Mouse (Mus musculus): ENCODE measurements at regions not wholly inside any gene's neighbourhood (a gene's known extent, or its start where the extent isn't known, plus 50 kb on each side); places are given as distances from the start of the nearest gene placed in this dataset.

DNA sequence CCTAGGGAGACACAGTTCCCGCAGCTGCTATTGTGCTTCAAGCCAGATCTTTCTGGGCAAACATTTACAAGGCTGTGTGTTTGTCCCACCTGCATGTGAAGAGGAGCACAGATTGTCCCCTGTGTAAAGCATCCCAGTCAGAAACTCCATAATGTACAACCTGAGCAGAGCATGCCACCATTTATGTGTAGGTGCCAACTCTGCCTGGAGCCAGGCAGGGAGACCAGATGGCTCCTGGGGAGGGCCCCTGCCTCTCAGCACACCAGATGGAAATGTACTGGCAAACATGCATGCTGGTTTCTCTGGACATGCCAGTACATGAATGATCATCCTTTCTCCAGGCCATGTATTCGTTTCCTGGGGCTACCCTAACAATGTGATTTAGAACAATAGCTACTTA is 98.6 kb upstream of the Foxp3 start:
- peak; percentile 5 to 6 for DNase-seq (ENCODE audit: low spot score in 2 of 2)

DNA sequence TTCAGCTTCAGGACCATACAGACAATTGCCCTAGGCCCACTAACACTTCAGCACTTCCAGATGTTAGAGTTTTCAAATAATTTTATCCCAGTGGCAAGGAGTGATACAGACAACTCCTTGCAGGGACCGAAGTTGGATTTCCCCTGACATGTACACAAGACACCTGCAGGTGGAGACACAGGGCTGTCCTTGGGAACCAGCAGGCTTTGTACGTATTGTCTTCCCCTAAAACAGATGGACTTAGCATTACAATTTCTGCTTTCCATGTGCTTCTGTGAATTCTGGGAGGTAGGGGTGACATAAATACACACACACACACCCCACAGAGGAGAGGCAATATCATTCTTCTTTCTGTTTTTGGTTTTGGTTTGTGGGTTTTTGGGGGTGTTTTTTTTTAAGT is 98.2 kb upstream of the Usp27x start:
- peak; percentile 9 to 18 for DNase-seq (ENCODE audit: low spot score in 2 of 2)

DNA sequence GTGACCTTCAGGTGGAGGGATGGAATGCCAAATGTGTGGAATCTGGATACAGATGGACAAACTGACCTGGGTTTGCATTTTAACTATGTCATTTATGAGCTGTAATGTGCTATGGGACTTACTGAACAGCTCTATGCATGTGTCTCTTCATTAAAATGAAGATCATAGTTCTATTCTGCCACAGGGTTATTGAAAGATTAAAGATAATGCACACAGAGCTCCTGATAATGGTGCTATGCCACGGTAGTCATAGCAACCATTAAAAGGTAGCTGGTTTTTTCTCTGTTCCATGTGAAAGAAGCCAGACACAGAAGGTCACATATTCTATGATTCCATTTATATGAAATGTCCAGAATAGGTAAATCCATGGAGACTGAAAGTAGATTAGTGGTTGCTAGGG is 94.2 kb upstream of the Usp27x start:
- no peak for DNase-seq (ENCODE audit: low spot score in 2 of 2)

DNA sequence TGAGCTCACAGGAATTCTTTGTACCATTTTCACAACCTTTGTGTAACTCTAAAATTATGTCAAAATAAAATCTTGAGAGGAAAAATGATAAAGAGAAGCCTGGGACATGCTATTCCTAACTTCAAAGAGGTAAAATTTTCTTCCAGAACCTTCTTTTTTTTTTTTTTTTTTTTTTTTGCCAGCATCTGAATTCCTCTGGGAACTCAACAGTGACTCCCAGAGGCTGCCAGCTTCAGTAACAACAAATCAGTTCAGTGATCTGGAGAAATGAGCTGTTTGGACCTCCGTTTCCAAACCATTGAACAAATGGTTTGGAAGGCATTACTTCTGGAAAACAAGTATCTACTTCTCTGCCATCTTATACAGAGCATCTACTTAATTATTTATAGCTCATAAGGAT is 92.4 kb upstream of the Usp27x start:
- no peak for DNase-seq (ENCODE audit: low spot score in 2 of 2)

DNA sequence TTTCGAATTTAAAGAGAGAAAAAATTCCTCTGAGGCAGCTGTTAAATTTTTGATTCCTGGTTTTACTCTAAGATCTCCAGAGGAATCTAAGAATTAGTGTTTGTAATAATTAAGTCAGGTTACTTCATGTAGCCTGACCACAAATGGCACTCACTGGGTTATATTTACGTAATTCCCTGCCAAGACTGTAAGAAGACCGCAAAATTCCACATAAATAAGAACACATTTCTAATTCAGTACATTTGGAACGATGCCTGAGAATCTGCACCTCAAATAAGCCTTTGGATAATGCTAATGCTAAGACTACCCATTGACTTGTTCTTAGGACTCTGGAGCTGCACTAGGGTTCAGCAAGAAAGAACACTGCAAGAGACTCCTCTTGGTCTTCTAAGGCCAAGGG is 81.2 kb upstream of the Usp27x start:
- no peak for DNase-seq (ENCODE audit: low spot score in 2 of 2)

DNA sequence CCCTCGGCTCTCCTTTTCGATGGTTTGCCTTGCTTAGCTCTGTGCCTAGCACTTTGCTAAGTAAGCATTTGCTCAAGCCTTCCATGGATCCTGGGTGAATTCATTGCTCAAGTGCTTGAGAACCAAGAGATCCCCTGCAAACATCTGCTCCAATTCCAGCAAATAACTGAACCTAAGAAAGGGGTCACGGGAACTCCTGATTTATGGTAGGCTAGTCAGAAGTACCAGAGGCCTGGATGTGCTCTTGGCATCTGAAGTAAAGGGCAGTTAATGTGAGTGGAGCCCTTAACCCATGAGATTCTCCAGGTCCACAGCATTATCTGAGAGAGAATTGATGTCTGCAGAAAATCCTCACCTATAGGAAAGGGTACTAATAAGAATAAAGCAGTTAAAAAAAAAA is 69.4 kb upstream of the Usp27x start:
- DNase-seq (ENCODE audit: low spot score in 2 of 2), result no peak

DNA sequence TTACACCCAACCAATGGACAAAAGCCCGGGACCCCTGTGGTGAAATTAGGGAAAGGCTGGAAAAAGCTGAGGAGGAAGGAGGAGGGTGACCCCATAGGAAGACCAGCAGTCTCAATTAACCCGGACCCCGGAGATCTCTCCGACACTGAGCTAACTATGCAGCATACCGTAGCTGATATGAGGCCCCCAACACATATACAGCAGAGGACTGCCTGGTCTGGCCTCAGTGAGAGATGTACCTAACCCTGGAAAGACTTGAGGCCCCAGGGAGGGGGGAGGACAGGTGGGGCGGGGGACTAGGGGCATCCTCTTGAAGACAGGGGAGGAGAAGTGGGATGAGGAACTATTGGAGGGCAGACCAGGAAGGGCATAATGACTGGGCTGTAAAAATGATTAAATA is 69.0 kb upstream of the Usp27x start:
- DNase-seq (ENCODE audit: low spot score in 2 of 2), result no peak

DNA sequence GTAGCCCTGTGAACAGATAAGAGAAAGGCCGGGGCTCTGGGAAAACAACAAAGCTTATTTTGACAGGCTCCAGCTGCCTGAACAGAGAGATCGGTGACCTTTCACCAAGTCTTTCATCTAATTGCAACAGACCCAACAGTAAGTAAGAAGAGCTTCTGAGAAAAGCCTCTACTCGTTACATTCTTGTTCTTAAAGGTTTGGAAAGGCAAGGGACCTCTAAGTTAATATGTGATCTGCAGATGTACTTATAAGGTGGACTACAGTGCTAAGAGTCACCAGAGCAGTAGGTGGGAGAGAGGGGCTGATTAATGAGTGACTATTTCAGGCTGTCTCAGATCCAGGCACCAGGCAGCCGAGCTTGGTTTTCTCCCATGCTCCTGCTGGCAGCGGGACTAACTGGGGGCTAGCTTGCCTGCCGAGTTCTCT is 68.4 kb upstream of the Usp27x start:
- no peak for DNase-seq (ENCODE audit: low spot score in 2 of 2)

DNA sequence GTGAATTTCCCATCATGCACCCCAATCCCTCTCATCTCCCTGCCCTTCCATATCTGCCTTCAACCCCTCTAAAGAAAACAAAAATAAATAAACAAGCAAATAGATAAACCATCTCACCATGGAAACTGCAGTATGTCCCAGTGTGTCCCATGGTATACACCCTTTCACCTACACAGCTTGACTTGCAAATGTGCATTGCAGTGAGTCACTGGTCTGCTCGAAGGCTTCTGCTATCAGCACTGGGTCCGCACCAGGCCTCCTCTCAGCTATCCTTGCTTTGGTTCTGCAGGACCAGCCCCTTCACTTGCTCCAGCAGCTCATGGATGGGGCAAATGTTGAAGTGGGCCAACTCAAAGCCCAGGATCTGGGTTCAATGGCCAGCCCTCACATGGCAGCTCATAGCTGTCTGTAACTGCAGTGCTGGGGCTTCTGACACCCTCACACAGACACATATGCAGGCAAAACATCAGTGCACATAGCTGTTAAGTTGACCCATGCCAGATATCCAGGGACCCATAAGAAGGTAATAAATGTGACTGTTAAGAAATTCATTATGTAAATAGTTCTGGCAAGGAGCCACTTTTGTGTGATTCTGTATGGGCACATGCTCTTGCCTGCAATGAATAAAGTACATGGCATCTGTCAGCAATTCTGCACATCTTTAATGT is 59.9 kb upstream of the Usp27x start:
- no peak for DNase-seq (ENCODE audit: low spot score in 2 of 2)

DNA sequence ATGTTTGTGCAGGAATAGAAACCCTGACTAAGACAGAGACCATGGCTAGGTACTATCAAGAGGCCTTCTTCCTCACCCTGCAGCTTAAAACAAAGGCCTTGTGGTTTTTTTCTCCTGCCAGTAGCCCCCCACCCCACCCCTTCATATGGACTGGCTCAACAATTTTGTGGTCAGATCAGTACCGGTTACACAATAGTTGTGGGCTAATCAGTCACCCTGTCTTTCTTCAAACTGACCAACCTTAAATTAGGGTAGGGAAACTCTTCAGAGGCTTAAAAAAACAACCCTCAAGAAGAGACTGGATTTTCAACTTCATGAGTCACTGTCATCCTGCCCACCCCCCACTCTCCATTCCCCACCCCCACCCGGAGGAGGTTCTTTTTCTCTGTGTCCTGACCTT is 58.6 kb upstream of the Usp27x start:
- DNase-seq (ENCODE audit: low spot score in 2 of 2), result no peak

DNA sequence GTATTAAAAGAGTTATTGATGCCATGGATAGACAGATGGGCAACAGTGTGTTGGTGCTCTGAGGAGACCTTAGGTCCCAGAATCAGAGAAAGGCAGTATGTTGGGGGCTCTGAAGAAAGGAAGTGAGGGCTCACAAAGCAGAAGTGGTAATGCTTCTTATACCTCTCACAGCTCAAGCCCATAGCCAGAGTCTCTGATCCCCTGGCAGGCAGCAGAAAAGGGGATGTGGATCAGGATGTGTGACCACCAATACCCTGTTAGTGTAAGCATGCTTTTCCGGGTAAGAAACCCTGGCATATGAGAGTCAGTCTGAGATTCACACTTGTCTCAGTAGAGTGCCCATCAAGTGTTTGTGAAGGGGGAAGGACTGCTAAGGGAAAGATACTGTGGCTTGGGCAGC is 54.8 kb upstream of the Usp27x start:
- DNase-seq (ENCODE audit: low spot score in 2 of 2), result no peak

DNA sequence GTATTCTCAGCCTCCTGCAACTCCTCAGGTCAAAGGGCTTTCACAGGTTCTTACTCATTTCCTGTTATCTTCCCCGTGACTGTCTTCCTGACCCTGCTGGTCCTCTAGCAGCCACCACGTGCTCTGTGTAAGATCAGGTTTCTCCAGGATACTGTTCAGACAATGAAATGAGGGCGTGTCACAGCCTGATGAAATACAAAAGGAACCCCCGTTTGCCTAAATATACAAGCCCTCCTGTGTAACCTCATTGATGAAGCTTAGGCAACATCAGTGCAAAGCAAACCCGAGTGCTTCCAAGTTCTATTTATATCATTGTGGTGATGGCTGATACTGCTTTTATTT is 53.9 kb upstream of the Usp27x start:
- DNase-seq (ENCODE audit: low spot score in 2 of 2), result no peak

DNA sequence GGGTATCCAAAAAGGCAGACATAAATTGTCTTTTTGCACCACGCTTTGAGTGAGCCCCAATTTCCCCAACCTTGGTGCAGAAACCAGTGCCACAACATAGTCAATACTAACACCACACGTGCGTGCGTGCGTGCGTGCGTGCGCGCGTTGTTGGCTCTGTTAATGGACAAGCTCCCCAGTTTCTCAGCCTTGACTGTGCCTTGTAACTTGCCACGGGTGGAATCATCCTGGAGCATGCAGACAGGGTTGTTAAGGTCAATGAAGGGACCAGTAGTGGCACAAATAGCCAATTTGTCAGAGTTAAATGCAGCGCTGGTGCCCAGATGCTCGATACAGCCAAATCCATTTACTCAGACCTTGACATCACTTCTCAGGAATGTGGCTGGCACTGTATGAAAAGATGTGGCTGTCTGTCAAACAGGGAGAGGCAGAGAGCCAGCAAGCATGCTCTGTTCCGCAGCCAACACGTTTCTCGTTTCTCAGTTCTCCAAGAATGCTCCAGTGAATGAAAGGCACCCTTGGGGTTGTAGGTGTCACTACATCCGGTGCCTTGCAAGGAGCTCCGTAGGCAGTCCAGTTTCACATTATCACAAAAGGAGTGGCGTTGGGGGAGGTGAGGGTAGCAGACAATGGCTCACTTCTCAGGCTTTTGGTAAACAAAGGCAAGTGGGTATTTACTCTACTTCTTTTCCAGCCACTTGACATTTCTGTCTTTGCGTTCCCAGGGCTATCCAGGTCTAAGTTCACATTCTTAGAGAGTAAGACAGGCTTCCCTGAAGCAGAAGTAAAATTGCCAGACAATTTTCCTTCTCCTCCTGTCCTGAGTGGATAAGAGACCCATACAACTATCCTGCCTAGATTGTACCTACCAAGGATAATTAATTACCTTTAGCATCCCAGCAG is 53.2 kb upstream of the Usp27x start:
- no peak for DNase-seq (ENCODE audit: low spot score in 2 of 2)
